Mouse (Mus musculus): ENCODE data around the gene Aox2.

- TF ChIP-seq CTCF (IDR thresholded peaks at IDR 0.05; ENCODE audit: low read depth, low read length) (no peak), POLR2AphosphoS5 (IDR thresholded peaks at IDR 0.05; ENCODE audit: insufficient replicate concordance, low read depth, low read length) (no peak), GATA1 (IDR thresholded peaks at IDR 0.05; ENCODE audit: borderline replicate concordance, low read length) (no peak)
Measured at GRCm38 (mm10) chr1:58280939-58281624, 3.0 kb downstream of the Aox2 start.

Measured in G1E (cell line).